Mouse (Mus musculus) bone marrow, adult 2 months (tissue): ENCODE data around the gene Gm6408. TPM values are rescaled to one million over a fixed set of nuclear protein-coding genes. Genes with fewer than 3 reads are reported as not detected.
"Not testable (repeated sequence)": the region's sequence is repeated elsewhere in the genome, so short reads cannot be mapped to it uniquely, and the experiment has no call there.

Source experiments
- H3K27ac ChIP-seq: fragments of 200-500 bp; 2 replicates; pipeline ENCODE4 v1.5.1; 2012; ENCODE audit warnings: low read depth, mild to moderate bottlenecking, control low read depth, inconsistent platforms, low read length; ENCODE audit not compliant: control insufficient read depth, poor library complexity, insufficient read depth
- H3K4me1 ChIP-seq: fragments of 200-500 bp; 2 replicates; pipeline ENCODE4 v1.6.1; 2011; ENCODE audit warnings: low read length; ENCODE audit not compliant: control insufficient read depth, insufficient read depth
- H3K4me3 ChIP-seq: fragments of 200-500 bp; replicated peaks from 2 replicates; pipeline ENCODE3; 2011; ENCODE audit warnings: mild to moderate bottlenecking, low read depth, low read length, control low read depth; ENCODE audit not compliant: control insufficient read depth
- CTCF ChIP-seq: fragments of 200-500 bp; IDR thresholded peaks from 2 replicates; pipeline ENCODE4 v1.5.1; 2011; ENCODE audit warnings: low read length, control low read depth; ENCODE audit not compliant: control insufficient read depth, insufficient read depth
- POLR2A ChIP-seq: fragments of 200-500 bp; IDR thresholded peaks from 2 replicates; pipeline ENCODE4 v1.6.1; 2011; ENCODE audit warnings: low read depth, mild to moderate bottlenecking, control low read depth, low read length, borderline replicate concordance; ENCODE audit not compliant: control insufficient read depth
- WGBS: fragments of 180-500 bp; shearing (Covaris S2); methylation state at CpG from one replicate; pipeline ENCODE4 v1.1.7; 2018; 5-methylcytosine and 5-hydroxymethylcytosine counted together
- polyA plus RNA-seq: library from polyadenylated mRNA; stranded (reverse); fragments of >200 nt; gene quantifications from 2 replicates; pipeline ENCODE4 v1.2.4, GENCODE M21; 2011; ENCODE audit warnings: low replicate concordance; ENCODE audit not compliant: missing spikeins, insufficient read depth, insufficient read length

Gene Gm6408
- polyA plus RNA-seq, 1 experiment = not detected

DNA sequence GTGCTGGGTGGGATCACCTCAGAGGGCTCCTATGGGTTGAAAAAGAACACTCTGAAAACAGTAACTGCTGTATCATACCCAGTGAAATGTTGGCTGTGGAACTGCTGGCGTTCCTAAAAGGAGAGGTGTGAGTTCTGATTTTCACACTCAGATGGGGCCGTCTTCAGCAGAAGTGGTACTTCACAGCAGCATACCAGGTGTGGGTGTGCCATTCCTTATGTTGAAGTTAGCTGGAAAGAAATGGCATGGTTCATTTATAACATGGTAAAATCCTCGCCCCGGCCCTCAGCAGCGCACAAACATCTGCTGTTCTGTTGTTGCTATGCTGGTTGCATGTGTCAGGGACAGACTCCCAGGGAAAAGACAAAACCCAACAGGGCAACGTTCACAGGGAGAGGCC is 28.2 kb upstream of the Gm6408 start:
- WGBS = 81% methylated on average over 6 of the region's 6 CpGs
- Histone ChIP-seq H3K4me1 (no peaks in the 10 kb centered on the region), H3K4me3 (no peak overlapping the region), H3K27ac (no peak overlapping the region)
- TF ChIP-seq CTCF (no peak), POLR2A (no peak)

- WGBS = 50% methylated on average over 8 of the region's 8 CpGs
Measured at GRCm38 (mm10) chr5:146461612-146462011, 20.2 kb upstream of the Gm6408 start.

DNA sequence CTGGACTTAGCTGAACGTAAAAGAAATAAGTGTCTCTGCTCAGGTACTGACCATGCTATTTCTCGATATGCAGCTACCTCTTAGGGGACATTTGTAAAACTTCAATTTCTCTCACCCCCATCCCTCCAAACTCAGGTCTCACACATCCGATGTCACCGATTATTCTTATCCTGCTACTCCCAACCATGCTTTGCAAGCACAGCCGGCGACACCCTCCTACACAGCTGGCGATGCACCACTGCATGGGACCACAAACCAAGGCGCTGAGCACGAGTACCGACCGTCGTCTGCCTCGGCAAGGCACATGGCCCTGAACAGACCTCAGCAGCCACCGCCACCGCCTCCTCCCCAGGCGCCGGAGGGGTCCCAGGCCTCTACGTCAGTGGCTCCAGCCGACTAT is 15.1 kb upstream of the Gm6408 start:
- WGBS = 90% methylated on average over 19 of the region's 19 CpGs
- no peaks in the 10 kb centered on the region for H3K4me1 ChIP-seq
- H3K4me3 ChIP-seq = no peak overlapping the region
- no peak overlapping the region for H3K27ac ChIP-seq
- TF ChIP-seq POLR2A = no peak
- TF ChIP-seq CTCF = no peak

More at GRCm38 (mm10) chr5:146461612-146462011, 20.2 kb upstream of the Gm6408 start:
- no peak overlapping the region for H3K27ac ChIP-seq
- H3K4me1 ChIP-seq = no peaks in the 10 kb centered on the region
- no peak overlapping the region for H3K4me3 ChIP-seq
- TF ChIP-seq CTCF (no peak), POLR2A (no peak)

DNA sequence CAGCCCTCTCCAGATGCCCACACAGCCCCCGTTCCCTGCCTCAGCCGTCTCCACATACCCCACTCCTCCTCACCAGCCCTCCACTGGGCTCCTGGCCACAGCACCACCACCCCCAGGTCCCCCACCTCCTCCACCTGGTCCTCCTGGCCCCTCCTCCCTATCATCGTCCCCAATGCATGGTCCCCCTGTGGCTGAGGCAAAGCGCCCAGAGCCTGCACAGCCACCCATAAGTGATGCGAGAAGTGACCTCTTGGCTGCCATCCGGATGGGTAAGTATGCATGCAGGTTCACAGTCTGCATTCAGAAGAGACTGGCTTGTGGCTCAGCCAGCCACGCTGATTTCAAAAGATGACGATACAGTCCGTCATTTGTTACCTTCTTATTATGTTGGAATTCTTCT is 13.5 kb upstream of the Gm6408 start:
- 87% methylated on average over 9 of the region's 9 CpGs for WGBS

DNA sequence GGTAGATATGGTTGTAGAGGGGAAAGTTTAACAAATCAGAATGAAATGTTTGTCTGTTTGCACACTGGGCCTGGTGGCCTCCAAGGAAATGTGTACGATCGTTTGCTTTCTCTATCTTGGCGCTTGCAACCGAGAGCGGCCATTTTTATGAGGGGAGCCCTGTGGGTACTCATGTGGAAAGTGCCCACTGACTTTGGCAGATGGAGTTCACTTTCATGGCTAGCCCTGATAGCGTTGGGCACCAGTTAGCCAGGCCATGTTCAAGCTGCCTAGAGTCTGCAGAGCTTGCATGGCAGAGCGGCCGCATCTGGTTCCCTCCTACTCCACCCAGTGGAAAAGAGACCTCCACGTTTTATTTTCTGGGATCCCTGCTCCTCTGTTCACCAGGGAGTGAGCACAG is 10.9 kb upstream of the Gm6408 start:
- TF ChIP-seq POLR2A (no peak), CTCF (no peak)
- 86% methylated on average over 9 of the region's 9 CpGs for WGBS
- Histone ChIP-seq H3K27ac (no peak overlapping the region), H3K4me3 (no peak overlapping the region), H3K4me1 (no peaks in the 10 kb centered on the region)

More for the DNA sequence above, 13.5 kb upstream of the Gm6408 start:
- Histone ChIP-seq H3K4me1 (no peaks in the 10 kb centered on the region), H3K4me3 (no peak overlapping the region), H3K27ac (no peak overlapping the region)
- TF ChIP-seq CTCF = no peak
- TF ChIP-seq POLR2A = no peak

- WGBS = 80% methylated on average over 5 of the region's 5 CpGs
- H3K4me3 ChIP-seq = no peak overlapping the region
- TF ChIP-seq CTCF (no peak), POLR2A (no peak)
- no peak overlapping the region for H3K27ac ChIP-seq
- H3K4me1 ChIP-seq = no peaks in the 10 kb centered on the region
Measured at GRCm38 (mm10) chr5:146471311-146471710, 10.5 kb upstream of the Gm6408 start.

- TF ChIP-seq CTCF (no peak), POLR2A (no peak)
- no peaks in the 10 kb centered on the region for H3K4me1 ChIP-seq
- H3K27ac ChIP-seq = no peak overlapping the region
- WGBS = 82% methylated on average over 12 of the region's 12 CpGs
- H3K4me3 ChIP-seq = no peak overlapping the region
Measured at GRCm38 (mm10) chr5:146471821-146472220, 9.9 kb upstream of the Gm6408 start.

DNA sequence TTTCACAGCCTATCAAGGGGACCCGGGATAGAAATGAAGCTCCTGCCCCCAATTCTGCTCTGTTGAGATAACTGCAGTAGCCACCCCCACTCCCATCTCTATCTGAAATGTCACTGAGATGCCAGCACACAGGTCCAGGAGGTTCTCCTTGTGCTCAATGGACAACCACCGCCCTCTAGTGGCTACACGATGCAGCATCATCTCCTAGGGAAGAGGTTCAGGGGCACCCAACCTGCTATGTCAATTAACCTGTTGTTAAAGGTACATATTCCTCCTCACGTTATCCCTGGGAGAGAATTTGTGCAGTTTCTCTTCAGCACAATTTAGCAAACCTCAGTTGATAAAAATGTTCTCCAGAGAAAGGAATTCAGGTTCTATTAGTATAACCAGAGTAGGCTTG is 2.2 kb upstream of the Gm6408 start:
- 6% methylated on average over 4 of the region's 4 CpGs for WGBS
- not testable (repeated sequence) for H3K4me1 ChIP-seq, H3K4me3 ChIP-seq, H3K27ac ChIP-seq

- not testable (repeated sequence) for H3K4me3 ChIP-seq, H3K4me1 ChIP-seq, H3K27ac ChIP-seq
- 10% methylated on average over 3 of the region's 4 CpGs for WGBS
Measured at GRCm38 (mm10) chr5:146488959-146489358, 7.2 kb downstream of the Gm6408 start.

DNA sequence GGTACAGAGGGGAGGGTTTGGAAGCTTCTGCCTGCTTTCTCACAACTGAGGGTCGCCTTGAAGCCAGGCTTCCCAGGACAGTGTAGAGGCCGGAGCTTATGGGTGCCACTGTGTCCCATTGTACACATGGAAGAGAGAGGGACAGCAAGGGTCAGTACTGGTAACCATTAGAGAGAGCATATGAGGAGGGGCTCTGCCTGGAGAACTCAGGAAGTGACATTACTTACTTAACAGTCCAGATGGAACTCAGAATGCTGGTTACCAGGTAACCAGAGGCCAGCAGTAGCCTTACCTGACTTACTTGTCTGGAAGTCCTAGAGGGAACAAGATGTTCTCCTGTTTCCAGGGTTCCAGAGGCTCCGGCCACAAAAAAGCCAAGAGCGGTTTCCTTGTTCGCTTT is 9.3 kb downstream of the Gm6408 start, which contains the start of gene Gm6370:
Gene Gm6370 (plus strand): TSS at position 301 of the 400 bp plus-strand sequence.
- H3K4me1 ChIP-seq, H3K4me3 ChIP-seq, H3K27ac ChIP-seq: not testable (repeated sequence)
- WGBS = no CpG with 5 or more reads among the region's 5 CpGs

- WGBS = no CpG with 5 or more reads among the region's 5 CpGs
- not testable (repeated sequence) for H3K4me1 ChIP-seq, H3K27ac ChIP-seq
Measured at GRCm38 (mm10) chr5:146502099-146502498, 20.3 kb downstream of the Gm6408 start, which contains the start of gene 4930449I24Rik. TSS of gene 4930449I24Rik (plus strand) at chr5:146502399.

DNA sequence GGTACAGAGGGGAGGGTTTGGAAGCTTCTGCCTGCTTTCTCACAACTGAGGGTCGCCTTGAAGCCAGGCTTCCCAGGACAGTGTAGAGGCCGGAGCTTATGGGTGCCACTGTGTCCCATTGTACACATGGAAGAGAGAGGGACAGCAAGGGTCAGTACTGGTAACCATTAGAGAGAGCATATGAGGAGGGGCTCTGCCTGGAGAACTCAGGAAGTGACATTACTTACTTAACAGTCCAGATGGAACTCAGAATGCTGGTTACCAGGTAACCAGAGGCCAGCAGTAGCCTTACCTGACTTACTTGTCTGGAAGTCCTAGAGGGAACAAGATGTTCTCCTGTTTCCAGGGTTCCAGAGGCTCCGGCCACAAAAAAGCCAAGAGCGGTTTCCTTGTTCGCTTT is 32.1 kb downstream of the Gm6408 start, which contains the start of gene Gm3402:
Gene Gm3402 (plus strand): TSS at position 301 of the 400 bp plus-strand sequence.
- not testable (repeated sequence) for H3K4me3 ChIP-seq, H3K4me1 ChIP-seq, H3K27ac ChIP-seq
- WGBS = 60% methylated on average over 1 of the region's 5 CpGs

More at GRCm38 (mm10) chr5:146502099-146502498, 20.3 kb downstream of the Gm6408 start, which contains the start of gene 4930449I24Rik:
- not testable (repeated sequence) for H3K4me3 ChIP-seq

- H3K27ac ChIP-seq, H3K4me1 ChIP-seq, H3K4me3 ChIP-seq: not testable (repeated sequence)
- 94% methylated on average over 2 of the region's 3 CpGs for WGBS
Measured at GRCm38 (mm10) chr5:146525501-146525900, 43.7 kb downstream of the Gm6408 start, which contains the start of gene Gm3404. TSS of gene Gm3404 (plus strand) at chr5:146525801.
